Mouse (Mus musculus) intestine, embryonic 15.5 days (tissue): ENCODE measurements around the gene Mab21l3. TPM values are rescaled to one million over a fixed set of nuclear protein-coding genes. Genes with fewer than 3 reads are reported as not detected.

Experiments used
- ATAC-seq: fragments of 200-750 bp; cut with Nextera tagmentation; 2 replicates; pipeline ENCODE4 v1.8.0; 2017; ENCODE audit warnings: moderate TSS enrichment, moderate library complexity
- H3K27ac ChIP-seq: fragments of 300-500 bp; sonication (generic); 2 replicates; pipeline ENCODE4 v1.5.1; 2015; ENCODE audit warnings: mild to moderate bottlenecking, inconsistent platforms
- H3K27me3 ChIP-seq: fragments of 300-500 bp; sonication (generic); replicated peaks from 2 replicates; pipeline ENCODE4 v1.6.1; 2015; ENCODE audit warnings: inconsistent platforms
- H3K36me3 ChIP-seq: fragments of 300-500 bp; sonication (generic); 2 replicates; pipeline ENCODE4 v1.6.1; 2015; ENCODE audit warnings: inconsistent platforms
- H3K4me1 ChIP-seq: fragments of 300-500 bp; sonication (generic); replicated peaks from 2 replicates; pipeline ENCODE4 v1.6.1; 2015; ENCODE audit warnings: inconsistent platforms
- H3K4me2 ChIP-seq: fragments of 300-500 bp; sonication (generic); replicated peaks from 2 replicates; pipeline ENCODE4 v1.6.1; 2015; ENCODE audit warnings: mild to moderate bottlenecking, inconsistent platforms
- H3K4me3 ChIP-seq: fragments of 300-500 bp; sonication (generic); replicated peaks from 2 replicates; pipeline ENCODE4 v1.5.1; 2015; ENCODE audit warnings: inconsistent platforms
- H3K9ac ChIP-seq: fragments of 300-500 bp; sonication (generic); 2 replicates; pipeline ENCODE4 v1.6.1; 2015; ENCODE audit warnings: inconsistent platforms
- H3K9me3 ChIP-seq: fragments of 300-500 bp; sonication (generic); 2 replicates; pipeline ENCODE4 v1.6.1; 2016; ENCODE audit warnings: inconsistent platforms
- WGBS: fragments of 180-500 bp; shearing (Covaris S2); methylation state at CpG from one replicate; pipeline ENCODE4 v1.1.7; 2015; 5-methylcytosine and 5-hydroxymethylcytosine counted together
- polyA plus RNA-seq: library from polyadenylated mRNA; unstranded; fragments of >200 nt; fragmentation: Nextera tagmentation; extraction: Ambion mirVana; gene quantifications from 2 replicates; pipeline ENCODE4 v1.2.1, GENCODE M21; 2015

Gene Mab21l3
- polyA plus RNA-seq, 1 experiment from 2014 or later, result 6.4 TPM

DNA sequence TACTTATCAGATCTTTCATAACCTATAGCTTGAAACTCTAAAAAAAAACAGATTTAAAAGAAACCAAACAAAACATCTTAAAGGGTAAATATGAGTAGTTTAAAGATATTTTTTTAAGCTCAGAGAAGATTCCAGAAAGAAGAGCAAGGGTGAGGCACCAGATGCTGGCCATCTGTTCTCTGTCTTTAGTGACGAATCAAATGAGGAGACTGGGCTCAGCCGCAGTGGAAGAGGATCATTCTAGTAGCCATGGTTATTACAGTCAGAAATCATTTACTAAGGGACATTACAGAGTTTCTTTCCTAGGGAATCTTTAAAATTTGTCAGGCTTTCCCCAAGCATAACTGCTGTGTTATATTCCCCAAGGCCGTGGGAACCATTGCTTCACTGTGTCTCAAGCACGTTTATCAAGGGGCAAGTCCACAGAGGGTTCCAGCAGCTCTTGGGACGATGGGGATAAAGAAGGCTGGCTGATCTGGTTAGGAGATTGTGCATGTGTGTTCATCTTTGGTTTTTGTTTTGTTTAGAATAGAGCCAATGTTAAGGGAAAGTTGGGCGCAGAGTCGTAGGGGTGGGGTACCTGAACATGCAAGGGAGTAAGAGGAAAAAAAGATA, 24.4 kb upstream of the Mab21l3 start:
- Histone ChIP-seq H3K27me3 (no peaks in the 10 kb centered on the region), H3K9me3 (no peaks in the 10 kb centered on the region), H3K27ac (no peak overlapping the region), H3K4me1 (no peaks in the 10 kb centered on the region), H3K9ac (no peak overlapping the region), H3K4me2 (no peak overlapping the region), H3K36me3 (no peaks in the 10 kb centered on the region), H3K4me3 (no peak overlapping the region)
- no peak for ATAC-seq
- 63% methylated on average over 7 of the region's 7 CpGs for WGBS

DNA sequence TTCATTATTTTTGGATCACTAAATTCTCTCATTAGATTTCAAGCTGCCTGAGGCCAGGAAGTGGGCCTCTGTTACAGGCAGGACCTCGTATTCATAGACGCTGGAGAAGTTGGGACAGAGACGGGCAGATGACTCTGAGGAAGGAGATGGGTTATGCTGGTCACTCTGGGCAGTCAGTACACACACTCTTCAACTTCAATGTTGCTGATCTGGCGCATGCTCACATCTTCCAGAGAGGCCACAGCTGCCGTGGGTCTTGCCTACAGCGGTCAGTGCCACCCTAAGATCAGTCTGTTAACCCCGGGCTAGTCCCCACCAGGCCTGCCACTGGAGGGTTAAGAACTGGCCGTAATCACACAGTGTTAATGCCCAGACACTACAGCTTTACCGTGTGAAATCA, 23.2 kb upstream of the Mab21l3 start:
- Histone ChIP-seq H3K27ac (no peak overlapping the region), H3K4me2 (no peak overlapping the region), H3K4me3 (no peak overlapping the region), H3K9ac (no peak overlapping the region), H3K4me1 (no peaks in the 10 kb centered on the region), H3K27me3 (no peaks in the 10 kb centered on the region), H3K9me3 (no peaks in the 10 kb centered on the region), H3K36me3 (no peaks in the 10 kb centered on the region)
- 85% methylated on average over 9 of the region's 9 CpGs for whole genome bisulfite sequencing
- ATAC-seq, result no peak

DNA sequence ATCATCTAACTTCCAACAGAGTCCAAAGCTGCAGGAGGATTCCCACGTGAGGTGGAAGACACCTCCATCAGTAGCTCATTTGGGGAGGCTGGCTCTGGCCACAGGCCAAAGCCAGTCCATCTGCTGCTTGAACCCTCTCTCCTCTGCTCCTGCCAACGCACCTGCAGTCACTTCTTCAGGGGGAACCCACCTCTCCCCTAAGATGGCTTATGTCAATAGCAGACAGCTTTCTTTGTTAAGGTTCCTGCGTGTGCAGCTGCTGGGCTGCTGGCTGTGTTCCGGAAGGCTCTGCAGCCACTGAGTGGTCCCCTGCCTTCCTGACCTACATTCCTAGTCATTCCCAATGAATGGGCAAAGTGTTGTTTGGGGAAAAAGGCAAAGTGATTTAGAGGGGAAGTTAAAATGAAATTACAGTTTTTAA, 18.3 kb upstream of the Mab21l3 start:
- WGBS, result 69% methylated on average over 4 of the region's 4 CpGs
- Histone ChIP-seq H3K4me2 (no peak overlapping the region), H3K9ac (no peak overlapping the region), H3K36me3 (no peaks in the 10 kb centered on the region), H3K4me3 (no peak overlapping the region), H3K4me1 (no peaks in the 10 kb centered on the region), H3K9me3 (no peaks in the 10 kb centered on the region), H3K27ac (no peak overlapping the region), H3K27me3 (no peaks in the 10 kb centered on the region)
- no peak for ATAC-seq

DNA sequence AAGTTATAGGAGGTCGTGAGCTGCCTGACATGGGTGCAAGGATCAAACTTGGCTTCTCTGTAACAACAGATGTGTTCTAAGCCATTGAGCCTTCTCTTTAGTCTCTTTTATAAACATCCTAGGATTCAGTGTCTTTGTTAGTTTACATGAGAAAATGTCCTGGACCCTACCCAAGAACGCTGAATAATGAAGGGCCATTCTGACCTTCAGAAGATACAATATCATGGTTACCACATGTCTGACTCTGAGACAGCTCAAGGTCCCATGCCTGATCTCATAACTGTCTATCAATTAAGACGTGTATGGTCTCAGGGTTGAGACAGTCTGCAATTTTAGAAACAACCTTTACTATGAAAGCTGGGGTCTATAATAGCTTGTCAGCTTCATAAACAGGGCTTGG, 13.1 kb upstream of the Mab21l3 start:
- H3K27me3 ChIP-seq, result no peaks in the 10 kb centered on the region
- H3K36me3 ChIP-seq, result no peaks in the 10 kb centered on the region
- ATAC-seq, result no peak
- no peaks in the 10 kb centered on the region for H3K4me1 ChIP-seq
- H3K27ac ChIP-seq, result no peak overlapping the region
- no peak overlapping the region for H3K9ac ChIP-seq
- no peaks in the 10 kb centered on the region for H3K9me3 ChIP-seq
- H3K4me3 ChIP-seq, result no peak overlapping the region
- no peak overlapping the region for H3K4me2 ChIP-seq
- 58% methylated on average over 3 of the region's 3 CpGs for WGBS

DNA sequence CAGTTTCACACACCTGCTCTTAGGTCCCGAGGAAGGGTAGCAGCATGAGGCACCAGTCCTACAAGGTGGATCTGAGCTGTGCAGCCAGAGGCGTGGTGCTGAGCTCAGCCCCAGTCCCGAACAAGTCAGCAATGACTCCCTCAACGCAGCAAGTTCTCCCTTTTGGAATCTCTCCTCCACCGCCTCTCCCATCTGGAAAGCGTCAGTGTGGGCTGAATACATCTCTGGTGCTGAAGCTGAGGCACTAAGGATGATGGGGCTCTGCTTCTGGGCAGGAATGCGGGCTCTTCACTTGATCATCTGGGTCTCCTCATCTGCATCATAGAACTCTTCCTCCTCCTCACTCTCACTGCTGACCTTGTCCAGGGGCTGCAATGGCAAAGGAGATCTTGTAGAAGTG, 11.4 kb upstream of the Mab21l3 start:
- Histone ChIP-seq H3K4me1 (no peaks in the 10 kb centered on the region), H3K27me3 (no peaks in the 10 kb centered on the region), H3K27ac (no peak overlapping the region), H3K9me3 (no peaks in the 10 kb centered on the region), H3K4me3 (no peak overlapping the region), H3K9ac (no peak overlapping the region), H3K4me2 (no peak overlapping the region), H3K36me3 (no peaks in the 10 kb centered on the region)
- no peak for ATAC-seq
- 74% methylated on average over 7 of the region's 7 CpGs for WGBS

DNA sequence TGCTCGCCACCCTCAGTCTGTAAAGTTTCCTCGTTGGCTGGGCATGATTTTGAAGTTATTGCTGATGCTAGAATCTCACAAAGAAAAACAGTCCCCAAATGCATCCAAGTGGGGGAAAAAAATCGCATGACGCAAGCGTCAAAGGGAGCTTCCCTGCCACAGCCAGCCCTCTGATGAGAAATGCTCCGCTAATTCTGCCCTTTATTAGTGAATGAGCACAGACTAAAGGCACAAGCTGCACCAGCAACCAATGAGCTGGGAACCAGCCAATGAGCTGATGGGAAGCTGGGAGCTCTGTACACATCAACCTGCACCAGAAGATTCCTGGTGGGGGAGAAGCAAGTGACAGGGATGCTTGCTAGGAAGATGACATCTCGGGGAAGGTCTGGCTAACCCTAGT, 11.0 kb upstream of the Mab21l3 start:
- Histone ChIP-seq H3K4me2 (no peak overlapping the region), H3K4me3 (no peak overlapping the region), H3K9me3 (no peaks in the 10 kb centered on the region), H3K27ac (no peak overlapping the region), H3K9ac (no peak overlapping the region), H3K36me3 (no peaks in the 10 kb centered on the region), H3K4me1 (no peaks in the 10 kb centered on the region), H3K27me3 (no peaks in the 10 kb centered on the region)
- 80% methylated on average over 7 of the region's 7 CpGs for WGBS
- no peak for ATAC-seq

DNA sequence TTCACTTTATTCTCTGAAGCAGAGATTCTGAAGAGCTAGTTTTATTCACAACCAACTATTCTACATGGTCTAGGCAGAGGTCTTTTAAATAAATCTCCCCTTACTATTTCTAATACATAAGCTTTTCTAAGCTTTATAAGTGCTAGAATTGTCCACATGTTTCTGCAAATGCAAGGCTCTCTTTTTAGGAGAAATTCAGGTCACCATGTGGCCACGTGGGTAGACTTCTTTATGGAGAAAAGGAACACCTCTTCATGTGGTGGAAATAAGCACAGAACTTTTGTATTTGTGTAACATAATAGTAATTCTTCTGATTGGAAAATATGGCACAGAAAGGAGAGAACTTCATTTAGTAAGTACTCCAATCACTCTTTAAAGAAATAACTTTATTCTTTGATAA, 5.3 kb upstream of the Mab21l3 start:
- H3K9me3 ChIP-seq, result no peaks in the 10 kb centered on the region
- no peak overlapping the region for H3K27ac ChIP-seq
- H3K27me3 ChIP-seq, result no peaks in the 10 kb centered on the region
- no peaks in the 10 kb centered on the region for H3K36me3 ChIP-seq
- no peak overlapping the region for H3K9ac ChIP-seq
- H3K4me3 ChIP-seq, result no peak overlapping the region
- H3K4me1 ChIP-seq, result no peaks in the 10 kb centered on the region
- no peak for ATAC-seq
- H3K4me2 ChIP-seq, result no peak overlapping the region
- 93% methylated on average over 1 of the region's 1 CpGs for WGBS

DNA sequence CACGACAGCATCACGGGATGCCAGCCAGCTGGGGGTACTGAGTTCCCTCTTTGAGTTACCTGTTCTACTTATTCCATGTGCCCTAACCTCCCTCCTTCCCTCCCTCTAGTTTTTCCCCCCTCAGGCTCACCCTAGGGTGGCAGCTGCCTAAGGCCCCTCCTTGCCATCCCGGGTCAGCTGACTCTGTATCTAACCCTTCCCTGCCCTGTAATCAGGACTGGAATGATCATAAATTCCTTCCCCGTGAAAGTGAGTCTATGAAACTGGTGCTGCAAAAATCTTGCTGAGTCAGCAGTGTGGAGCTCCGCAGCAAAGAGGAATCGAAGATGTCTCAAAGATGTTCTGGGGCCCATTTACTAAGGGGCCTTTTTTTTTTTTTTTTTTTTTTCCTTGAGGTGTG, 2.6 kb upstream of the Mab21l3 start:
- no peaks in the 10 kb centered on the region for H3K27me3 ChIP-seq
- 41% methylated on average over 6 of the region's 6 CpGs for WGBS
- H3K36me3 ChIP-seq, result no peaks in the 10 kb centered on the region
- ATAC-seq, result peak; percentile 87
- no peak overlapping the region for H3K9ac ChIP-seq
- H3K4me2 ChIP-seq, result no peak overlapping the region
- H3K9me3 ChIP-seq, result no peaks in the 10 kb centered on the region
- H3K4me1 ChIP-seq, result no peaks in the 10 kb centered on the region
- no peak overlapping the region for H3K27ac ChIP-seq
- no peak overlapping the region for H3K4me3 ChIP-seq

DNA sequence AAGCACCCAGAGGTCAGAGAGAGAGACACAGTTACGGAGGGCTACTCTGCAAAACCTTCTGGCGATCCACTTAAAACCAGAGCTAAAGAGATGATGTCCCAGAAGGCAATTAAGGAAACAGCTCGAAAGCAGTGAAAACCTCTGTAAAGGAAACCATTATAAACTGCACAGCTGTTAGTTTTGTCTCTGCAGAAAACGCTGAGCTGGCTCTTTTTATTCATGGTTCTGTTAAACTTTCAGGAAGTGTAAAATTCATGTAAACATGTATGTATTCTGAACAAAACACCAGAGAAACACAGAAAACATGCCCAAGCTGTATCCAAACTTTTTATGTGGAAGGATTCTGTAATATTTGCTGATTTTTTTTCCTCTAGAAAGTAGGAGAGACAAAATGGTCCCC, 2.7 kb downstream of the Mab21l3 start:
- WGBS, result 44% methylated on average over 4 of the region's 4 CpGs
- H3K27me3 ChIP-seq, result no peaks in the 10 kb centered on the region
- H3K4me3 ChIP-seq, result no peak overlapping the region
- no peak overlapping the region for H3K4me2 ChIP-seq
- H3K9ac ChIP-seq, result no peak overlapping the region
- no peaks in the 10 kb centered on the region for H3K36me3 ChIP-seq
- no peaks in the 10 kb centered on the region for H3K9me3 ChIP-seq
- H3K4me1 ChIP-seq, result no peaks in the 10 kb centered on the region
- H3K27ac ChIP-seq, result no peak overlapping the region
- no peak for ATAC-seq

DNA sequence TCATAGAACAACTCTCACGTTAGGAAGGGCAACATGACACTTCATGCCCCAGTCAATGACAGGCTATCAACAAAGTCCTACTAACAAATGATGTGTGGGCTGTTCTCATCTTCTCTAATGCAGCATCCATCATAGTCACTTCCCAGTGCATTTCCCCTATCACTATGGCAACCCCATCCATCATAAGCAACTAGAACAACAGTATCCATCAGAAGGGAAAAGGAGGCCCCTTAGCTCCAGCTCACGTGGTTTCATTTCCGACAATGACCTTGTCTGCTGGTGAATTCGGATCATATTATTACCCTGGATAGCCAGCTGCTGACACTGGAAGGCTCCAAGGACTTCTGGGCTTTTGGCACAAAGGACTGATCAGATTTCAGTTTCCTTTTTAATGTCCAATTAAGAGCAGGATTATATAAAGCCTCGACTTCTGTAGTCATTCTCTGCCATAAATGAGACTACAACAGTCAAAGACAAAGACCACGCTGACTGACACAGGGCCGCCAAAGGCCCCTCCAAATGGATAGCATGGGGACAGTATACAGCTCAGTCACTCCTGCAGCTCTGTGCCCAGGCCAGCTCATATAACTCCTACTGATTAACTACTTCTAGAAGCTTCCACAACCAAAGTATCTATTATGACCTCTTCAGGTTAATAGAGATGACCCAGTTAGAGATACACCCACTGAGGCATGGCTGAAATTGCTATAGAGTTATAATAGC, 6.2 kb downstream of the Mab21l3 start:
- Histone ChIP-seq H3K9me3 (no peaks in the 10 kb centered on the region), H3K9ac (no peak overlapping the region), H3K4me1 (no peaks in the 10 kb centered on the region), H3K4me2 (no peak overlapping the region), H3K27ac (no peak overlapping the region), H3K27me3 (no peaks in the 10 kb centered on the region), H3K4me3 (no peak overlapping the region), H3K36me3 (no peaks in the 10 kb centered on the region)
- ATAC-seq, result no peak
- 73% methylated on average over 7 of the region's 7 CpGs for WGBS

DNA sequence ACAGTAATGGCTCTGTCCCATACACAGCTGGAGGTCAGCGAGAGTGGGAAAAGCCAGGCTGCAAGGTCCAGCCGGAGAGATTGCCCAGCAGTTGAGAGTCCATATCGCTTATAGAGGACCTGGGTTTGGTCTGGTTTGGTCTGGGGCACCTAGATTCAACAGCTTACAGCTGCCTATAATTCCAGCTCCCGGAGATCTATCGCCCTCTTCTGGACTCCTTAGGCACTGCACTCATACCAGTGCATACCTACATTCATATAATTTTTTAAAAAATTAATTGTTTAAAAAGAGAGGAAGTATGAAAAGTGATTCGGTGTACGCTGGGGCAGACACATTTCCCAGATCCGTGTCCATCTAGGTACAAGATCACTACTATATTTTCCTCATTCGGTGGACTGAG, 9.4 kb downstream of the Mab21l3 start:
- no peak for ATAC-seq
- Histone ChIP-seq H3K27me3 (no peaks in the 10 kb centered on the region), H3K9me3 (no peaks in the 10 kb centered on the region), H3K4me3 (no peak overlapping the region), H3K9ac (no peak overlapping the region), H3K4me1 (0 out of 2 replicates have a peak, but pooled peaks cover 3% of the 10 kb centered on the region), H3K4me2 (no peak overlapping the region), H3K36me3 (no peaks in the 10 kb centered on the region), H3K27ac (no peak overlapping the region)
- WGBS, result 89% methylated on average over 9 of the region's 9 CpGs

DNA sequence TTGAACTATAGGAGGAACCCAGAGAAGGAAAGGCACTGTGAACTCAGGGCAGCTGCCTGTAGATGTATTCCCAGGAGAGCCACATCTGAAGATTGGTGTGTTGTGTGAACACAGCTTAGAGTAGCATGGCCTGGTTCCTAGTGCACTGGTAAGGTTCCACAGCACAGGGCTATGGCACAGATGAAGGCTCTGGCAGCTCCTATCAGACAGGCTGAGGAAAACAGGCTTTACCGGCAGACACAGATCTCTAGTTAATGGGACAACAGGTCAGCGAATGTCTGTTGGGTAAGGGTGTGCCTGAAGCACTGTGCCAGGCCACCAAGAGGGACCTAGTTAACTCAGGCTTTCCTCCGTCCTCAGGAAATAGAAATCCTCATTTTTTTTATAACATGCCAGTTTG, 11.8 kb downstream of the Mab21l3 start:
- H3K4me1 ChIP-seq, result peaks cover 7% of the 10 kb centered on the region
- no peak overlapping the region for H3K4me2 ChIP-seq
- no peak overlapping the region for H3K4me3 ChIP-seq
- H3K27me3 ChIP-seq, result no peaks in the 10 kb centered on the region
- no peaks in the 10 kb centered on the region for H3K36me3 ChIP-seq
- H3K27ac ChIP-seq, result no peak overlapping the region
- 77% methylated on average over 3 of the region's 3 CpGs for WGBS
- no peaks in the 10 kb centered on the region for H3K9me3 ChIP-seq
- no peak overlapping the region for H3K9ac ChIP-seq
- no peak for ATAC-seq

DNA sequence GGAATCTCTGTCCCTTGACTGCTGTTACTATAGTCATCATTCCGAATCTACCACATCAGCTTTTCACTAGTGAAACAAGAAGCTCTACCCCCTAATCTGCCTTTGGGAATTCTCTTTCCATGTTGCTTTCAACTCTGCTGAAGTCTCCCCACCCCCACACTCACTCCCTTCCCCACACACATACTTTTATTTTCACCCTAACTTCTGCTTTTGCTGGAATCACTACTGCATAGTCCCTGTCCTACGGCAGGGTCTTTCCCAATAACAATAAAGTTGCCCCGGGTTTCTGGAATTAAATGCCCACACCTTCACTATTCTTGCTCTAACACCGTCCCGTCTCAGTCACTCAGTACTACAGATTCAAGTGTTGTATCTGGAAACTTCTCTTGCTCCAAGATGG, 12.2 kb downstream of the Mab21l3 start:
- Histone ChIP-seq H3K27ac (no peak overlapping the region), H3K27me3 (no peaks in the 10 kb centered on the region), H3K4me1 (peaks cover 11% of the 10 kb centered on the region), H3K4me3 (0 out of 2 replicates have a peak overlapping the region, but pooled peaks have one; percentile 20), H3K9ac (no peak overlapping the region), H3K4me2 (peak overlapping the region; percentile 59), H3K36me3 (no peaks in the 10 kb centered on the region), H3K9me3 (no peaks in the 10 kb centered on the region)
- WGBS, result 74% methylated on average over 5 of the region's 5 CpGs
- ATAC-seq, result no peak
